ENCODE assay signal across 23 mouse cellular contexts in genomic region chr7:97741756-97742291, GRCm38 (mm10). TPM values are rescaled to one million over a fixed set of nuclear protein-coding genes. Genes with fewer than 3 reads are reported as not detected.
DNase-seq lines count a peak whose midpoint lies in the region; ATAC-seq and TF ChIP-seq lines count a peak whose summit lies in the region.
"Had no signal": no experiment of that assay in that cellular context is flagged by ENCODE, and none has a peak within 500 bp of the region (broad histone marks: within the 10 kb centered on the region; RNA-seq: fewer than 3 reads in every experiment).

No protein-coding gene starts in this region.

- H3K9ac ChIP-seq in intestine, postnatal 0 days (ENCODE audit: low read depth, low read length), result no peak overlapping the region
- no peak overlapping the region for H3K9ac ChIP-seq in intestine, embryonic 15.5 days
- no peak overlapping the region for H3K9ac ChIP-seq in liver, embryonic 13.5 days
- H3K9ac ChIP-seq: forebrain, embryonic 15.5 days; kidney, embryonic 15.5 days; lung, embryonic 14.5 days; neural tube, embryonic 15.5 days had no signal

- no peak overlapping the region for H3K4me2 ChIP-seq in intestine, postnatal 0 days (replicated peaks; ENCODE audit: low read depth)
- no peak overlapping the region for H3K4me2 ChIP-seq in intestine, embryonic 15.5 days (replicated peaks)
- no peak overlapping the region for H3K4me2 ChIP-seq in liver, embryonic 13.5 days
- H3K4me2 ChIP-seq: forebrain, embryonic 15.5 days; kidney, embryonic 15.5 days; lung, embryonic 14.5 days; midbrain, embryonic 11.5 days; neural tube, embryonic 15.5 days had no signal

- H3K27ac ChIP-seq in intestine, postnatal 0 days (ENCODE audit: low read depth, low read length), result peak overlapping the region; percentile 84
- no peak overlapping the region for H3K27ac ChIP-seq in intestine, embryonic 15.5 days
- H3K27ac ChIP-seq in liver, embryonic 13.5 days, result peak overlapping the region; percentile 47; the same call in 1 of the 2 replicates
- H3K27ac ChIP-seq: forebrain, embryonic 15.5 days; heart, embryonic 10.5 days; hindbrain, embryonic 10.5 days; kidney, embryonic 15.5 days; neural tube, embryonic 15.5 days had no signal

- H3K4me1 ChIP-seq in intestine, postnatal 0 days (replicated peaks; ENCODE audit: control insufficient read depth, insufficient read depth, low read length), result no peaks in the 10 kb centered on the region
- H3K4me1 ChIP-seq in intestine, embryonic 15.5 days (replicated peaks), result peaks cover 11% of the 10 kb centered on the region; the same call in 1 of the 2 replicates
- peaks cover 64% of the 10 kb centered on the region for H3K4me1 ChIP-seq in liver, embryonic 13.5 days (replicated peaks)

- H3K27me3 ChIP-seq in intestine, postnatal 0 days (replicated peaks; ENCODE audit: control insufficient read depth, insufficient read depth, low read length), result no peaks in the 10 kb centered on the region
- no peaks in the 10 kb centered on the region for H3K27me3 ChIP-seq in intestine, embryonic 15.5 days (replicated peaks)
- no peaks in the 10 kb centered on the region for H3K27me3 ChIP-seq in liver, embryonic 13.5 days
- H3K27me3 ChIP-seq: forebrain, embryonic 15.5 days; kidney, embryonic 15.5 days; neural tube, embryonic 15.5 days had no signal

- WGBS in intestine, postnatal 0 days, result 13% methylated on average over 1 of the region's 1 CpGs
- WGBS in intestine, embryonic 15.5 days, result 41% methylated on average over 1 of the region's 1 CpGs
- 15% methylated on average over 1 of the region's 1 CpGs for WGBS in liver, embryonic 13.5 days (ENCODE audit: insufficient replicate concordance)

- DNase-seq in ZHBTc4 (ENCODE audit: low read depth, low spot score), result peak; percentile 71
- DNase-seq in liver, embryonic 13.5 days, result peak; percentile 22
- no peak for DNase-seq in lung, adult 18-20 months
- no peak for DNase-seq in urinary bladder, postnatal 14 days (ENCODE audit: low spot score)
- DNase-seq: cerebellum, adult 9-10 months; gastrocnemius, postnatal 10 days; kidney, postnatal 36 days; layer of hippocampus, postnatal 36 days; right cerebral cortex, postnatal 14 days; spleen, adult 18-20 months; thymus, postnatal 25 days had no signal

- no peak for ATAC-seq in intestine, postnatal 0 days
- ATAC-seq in intestine, embryonic 15.5 days, result no peak
- no peak for ATAC-seq in liver, embryonic 13.5 days (ENCODE audit: low read depth)
- peak; percentile 28 for ATAC-seq in megakaryocyte-erythroid progenitor cell, adult 5-6 weeks (replicated peaks; ENCODE audit: low FRiP score, low TSS enrichment, poor library complexity, severe bottlenecking)
- ATAC-seq: activated CD4-positive, CD25-positive, alpha-beta regulatory T cell, adult 4 months; forebrain, embryonic 15.5 days; hindbrain, embryonic 16.5 days had no signal

- TF ChIP-seq CTCF in intestine, postnatal 0 days (IDR thresholded peaks at IDR 0.05; ENCODE audit: low read depth), result peak; percentile 20; the same call in 1 of the 2 replicates

- H3K36me3 ChIP-seq in intestine, postnatal 0 days (ENCODE audit: control insufficient read depth, insufficient read depth), result no peaks in the 10 kb centered on the region
- H3K36me3 ChIP-seq in intestine, embryonic 15.5 days, result no peaks in the 10 kb centered on the region
- no peaks in the 10 kb centered on the region for H3K36me3 ChIP-seq in liver, embryonic 13.5 days
- H3K36me3 ChIP-seq: forebrain, embryonic 15.5 days; heart, embryonic 10.5 days; hindbrain, embryonic 10.5 days; kidney, embryonic 15.5 days; neural tube, embryonic 15.5 days had no signal

- no peak overlapping the region for H3K4me3 ChIP-seq in intestine, postnatal 0 days (ENCODE audit: low read depth, low read length)
- H3K4me3 ChIP-seq in intestine, embryonic 15.5 days (replicated peaks), result no peak overlapping the region
- H3K4me3 ChIP-seq in liver, embryonic 13.5 days (replicated peaks), result no peak overlapping the region
- H3K4me3 ChIP-seq: forebrain, embryonic 15.5 days; heart, embryonic 10.5 days; hindbrain, embryonic 10.5 days; kidney, embryonic 15.5 days; neural tube, embryonic 15.5 days had no signal

- H3K9me3 ChIP-seq in intestine, postnatal 0 days (ENCODE audit: control insufficient read depth), result no peaks in the 10 kb centered on the region
- no peaks in the 10 kb centered on the region for H3K9me3 ChIP-seq in intestine, embryonic 15.5 days
- no peaks in the 10 kb centered on the region for H3K9me3 ChIP-seq in liver, embryonic 13.5 days (replicated peaks)
- H3K9me3 ChIP-seq: forebrain, embryonic 15.5 days; heart, embryonic 10.5 days; hindbrain, embryonic 10.5 days; kidney, embryonic 15.5 days; neural tube, embryonic 15.5 days had no signal

RNA-seq across cellular contexts. Expression of gene Aqp11, which starts 3.7 kb away (rescaled TPM):
- 167 and 184 TPM in 2 replicates for polyA plus RNA-seq in intestine, postnatal 0 days (2015; fragmentation: Nextera tagmentation; extraction: Ambion mirVana)
- 52.1 and 57.2 TPM in 2 replicates for polyA plus RNA-seq in intestine, embryonic 15.5 days (2015; fragmentation: Nextera tagmentation; extraction: Ambion mirVana)
- 15.6 and 15.9 TPM in 2 replicates for polyA plus RNA-seq in liver, embryonic 13.5 days (2015; fragmentation: Nextera tagmentation; extraction: Ambion mirVana)
- total RNA-seq in megakaryocyte-erythroid progenitor cell, adult 5-6 weeks (2014; fragmentation: Nextera tagmentation), result 16.4 and 23.0 TPM in 2 replicates
- 6.9 and 8.5 TPM in 2 replicates for total RNA-seq in megakaryocyte-erythroid progenitor cell, adult 5-6 weeks (2017)

RNA-seq across cellular contexts. Expression of gene Clns1a, which starts 45.4 kb away (rescaled TPM):
- 60.9 and 65.2 TPM in 2 replicates for polyA plus RNA-seq in intestine, postnatal 0 days (2015; fragmentation: Nextera tagmentation; extraction: Ambion mirVana)
- 155 and 161 TPM in 2 replicates for polyA plus RNA-seq in intestine, embryonic 15.5 days (2015; fragmentation: Nextera tagmentation; extraction: Ambion mirVana)
- 104 and 110 TPM in 2 replicates for polyA plus RNA-seq in liver, embryonic 13.5 days (2015; fragmentation: Nextera tagmentation; extraction: Ambion mirVana)
- 118 and 121 TPM in 2 replicates for total RNA-seq in megakaryocyte-erythroid progenitor cell, adult 5-6 weeks (2014; fragmentation: Nextera tagmentation)
- 181 and 238 TPM in 2 replicates for total RNA-seq in megakaryocyte-erythroid progenitor cell, adult 5-6 weeks (2017)

RNA-seq across cellular contexts. Expression of gene Pak1, which starts 46.5 kb away (rescaled TPM):
- polyA plus RNA-seq in intestine, postnatal 0 days (2015; fragmentation: Nextera tagmentation; extraction: Ambion mirVana), result 28.8 and 32.9 TPM in 2 replicates
- polyA plus RNA-seq in intestine, embryonic 15.5 days (2015; fragmentation: Nextera tagmentation; extraction: Ambion mirVana), result 32.7 and 33.0 TPM in 2 replicates
- 6.7 and 8.8 TPM in 2 replicates for polyA plus RNA-seq in liver, embryonic 13.5 days (2015; fragmentation: Nextera tagmentation; extraction: Ambion mirVana)
- total RNA-seq in megakaryocyte-erythroid progenitor cell, adult 5-6 weeks (2014; fragmentation: Nextera tagmentation), result 6.9 and 8.2 TPM in 2 replicates
- total RNA-seq in megakaryocyte-erythroid progenitor cell, adult 5-6 weeks (2017), result 13.9 and 20.3 TPM in 2 replicates

Comparison
In these comparisons a context has a peak if more than half of its experiments do, and no peak if none do; other contexts are left out.
1. DNase-seq: peak in ZHBTc4 (single experiment) and liver, embryonic 13.5 days (single experiment); none in lung, adult 18-20 months (0 of 2) and urinary bladder, postnatal 14 days (single experiment).